Mouse (Mus musculus): ENCODE results near the gene Cdk12.

Cdk12 gene

GRCm38 (mm10) chr11:98318421-98319116, 115.7 kb downstream of the Cdk12 start:
- no peak for DNase-seq

- no peak for DNase-seq
Measured at GRCm38 (mm10) chr11:98319120-98319519, 116.3 kb downstream of the Cdk12 start.

GRCm38 (mm10) chr11:98319544-98319943, 116.7 kb downstream of the Cdk12 start:
- no peak for DNase-seq

- DNase-seq, result no peak
Measured at GRCm38 (mm10) chr11:98319944-98320343, 117.1 kb downstream of the Cdk12 start.

DNA sequence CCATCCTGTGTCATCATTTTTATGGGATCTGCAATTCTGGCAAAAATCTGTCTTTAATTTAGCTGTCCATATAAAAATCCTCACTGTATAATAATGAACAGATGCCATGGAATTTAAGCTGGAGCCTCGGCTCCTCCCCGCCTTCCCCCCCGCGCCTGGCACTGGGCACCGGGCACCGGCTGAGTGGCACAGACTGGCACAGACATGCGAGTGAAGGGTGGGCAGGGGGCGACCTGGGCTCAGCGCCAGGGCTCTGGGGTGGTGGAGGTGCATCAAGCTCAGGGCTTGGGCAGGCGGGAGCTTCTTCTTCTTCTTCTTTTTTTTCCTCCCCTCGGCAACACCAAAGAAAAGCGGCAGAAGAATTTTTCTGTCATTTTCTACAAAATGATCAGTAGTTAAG, 117.5 kb downstream of the Cdk12 start:
- no peak for DNase-seq

- DNase-seq, result no peak
Measured at GRCm38 (mm10) chr11:98320806-98321676, 118.2 kb downstream of the Cdk12 start.

GRCm38 (mm10) chr11:98321677-98322003, 118.8 kb downstream of the Cdk12 start:
- DNase-seq, result no peak

GRCm38 (mm10) chr11:98322159-98322558, 119.3 kb downstream of the Cdk12 start:
- no peak for DNase-seq

DNA sequence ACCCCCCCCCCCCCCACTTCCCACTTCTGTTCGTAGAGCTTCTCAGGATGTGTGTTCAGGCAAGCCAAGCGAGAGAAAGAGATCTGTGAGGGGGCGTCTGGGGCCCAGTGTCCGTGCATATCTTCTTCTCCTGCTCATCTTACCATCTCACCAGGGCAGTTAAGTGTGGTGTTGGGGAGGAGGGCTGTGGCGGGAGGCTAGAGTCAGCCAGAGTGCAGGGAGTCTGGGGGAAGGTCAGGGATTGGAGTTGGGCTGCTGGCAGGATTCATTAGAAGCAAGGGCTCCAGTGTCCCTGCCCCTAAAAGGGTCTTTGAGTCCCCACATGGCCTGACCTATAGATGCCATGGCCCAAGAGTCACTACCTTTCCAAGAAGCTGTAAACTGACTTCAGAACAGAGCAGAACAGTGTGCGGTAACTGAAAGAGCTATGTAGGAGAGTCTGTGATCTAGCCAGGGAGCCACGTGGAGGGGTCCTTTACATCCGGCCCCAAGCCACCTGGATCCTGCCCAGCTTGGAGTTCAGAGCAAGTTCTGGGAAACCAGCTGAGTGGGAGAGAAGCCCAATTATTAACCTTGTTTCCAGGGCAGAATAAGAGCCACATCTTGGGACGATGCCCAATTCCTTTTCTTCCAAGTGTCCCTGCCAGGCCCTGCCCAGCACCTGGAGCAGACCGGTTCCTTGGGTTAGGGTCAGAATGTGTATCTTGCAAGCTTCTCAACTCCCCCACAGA, 120.4 kb downstream of the Cdk12 start:
- no peak for DNase-seq

DNA sequence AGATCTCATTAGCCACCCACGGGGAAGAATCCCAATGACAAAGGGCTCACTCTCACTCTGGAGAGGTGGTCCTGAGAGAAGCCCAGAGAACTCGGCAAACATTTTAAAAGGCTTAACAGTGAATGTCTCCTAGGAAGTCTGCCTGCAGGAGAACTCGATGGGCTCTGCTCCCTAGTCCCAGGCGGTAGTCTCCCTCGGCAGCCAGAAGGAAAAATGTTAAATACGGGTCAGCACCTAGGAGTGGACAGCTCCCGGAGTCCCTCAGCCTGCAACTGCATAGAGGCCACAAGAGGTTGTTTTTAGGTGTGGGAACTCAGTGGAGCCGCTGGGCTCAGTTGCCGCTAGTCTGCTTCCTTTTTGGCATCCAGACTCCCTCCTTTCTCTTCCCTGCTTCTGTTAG, 121.1 kb downstream of the Cdk12 start:
- no peak for DNase-seq

DNA sequence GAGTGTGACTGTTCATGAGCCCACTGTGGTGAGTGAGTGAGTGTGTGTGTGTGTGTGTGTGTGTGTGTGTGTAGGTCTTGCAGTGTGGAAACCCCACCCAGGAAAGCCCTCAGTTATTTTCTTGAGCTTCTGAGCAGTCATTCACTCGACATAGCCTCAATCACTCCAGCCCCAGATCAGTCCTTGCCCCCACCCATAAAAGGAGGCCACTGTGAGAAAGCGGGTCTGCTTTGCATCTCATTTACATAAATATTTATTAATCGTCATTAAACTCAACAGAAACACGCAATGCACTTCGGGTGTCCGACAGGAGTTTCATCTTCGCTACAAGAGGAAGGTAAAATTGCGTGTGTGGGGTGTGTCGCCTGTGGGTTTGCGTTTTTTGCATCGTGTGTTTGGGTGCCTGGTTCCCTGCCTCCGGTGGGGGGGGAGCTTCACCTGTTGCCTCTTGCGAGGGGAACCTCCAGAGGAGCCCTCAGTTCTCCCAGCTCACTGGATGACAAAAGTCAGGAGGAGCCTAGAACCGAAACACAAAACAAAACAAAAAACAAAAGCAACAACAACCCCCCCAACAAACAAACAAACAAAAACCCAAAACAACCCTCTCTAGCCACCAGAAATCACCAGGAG, 122.4 kb downstream of the Cdk12 start:
- DNase-seq, result no peak

DNA sequence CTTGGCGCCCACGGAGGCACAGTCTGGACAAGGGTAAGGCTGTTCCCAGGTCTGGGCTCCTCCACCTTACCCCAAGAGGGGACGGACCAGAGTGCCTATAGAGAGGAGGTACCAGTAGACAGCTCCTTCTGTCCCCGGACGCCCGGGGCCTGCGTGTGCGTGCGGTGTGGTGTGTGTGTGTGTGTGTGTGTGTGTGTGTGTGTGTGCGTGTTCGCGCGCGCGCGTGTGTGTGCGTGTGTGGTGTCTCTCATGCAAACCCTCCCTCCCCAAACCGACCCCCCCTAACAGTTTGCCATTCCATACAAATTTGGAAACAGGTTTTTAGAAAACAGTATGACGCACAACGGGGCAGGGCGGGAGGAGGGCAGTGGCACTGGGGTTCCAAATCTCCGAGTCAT, 123.0 kb downstream of the Cdk12 start:
- DNase-seq, result no peak

DNA sequence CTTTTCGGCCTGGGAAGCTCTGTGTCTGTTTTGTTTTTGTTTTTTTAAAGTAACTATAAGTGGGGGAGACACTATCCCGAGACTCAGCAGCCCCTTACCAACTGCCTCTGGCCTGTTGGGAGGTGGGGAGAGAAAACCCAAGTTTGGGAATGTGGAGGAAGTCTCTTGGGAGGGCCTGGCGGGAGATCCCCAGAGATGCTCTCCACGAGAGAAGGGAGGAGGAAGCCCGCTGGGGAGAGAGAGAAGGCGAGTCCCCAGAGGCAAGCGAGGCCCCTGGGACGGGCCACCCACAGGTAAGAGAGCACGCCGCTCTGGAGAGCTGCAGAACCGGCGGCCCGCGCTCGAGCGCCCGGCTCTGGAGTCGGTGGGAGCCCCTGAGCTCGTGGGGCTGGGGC, 123.9 kb downstream of the Cdk12 start:
- no peak for DNase-seq

GRCm38 (mm10) chr11:98327136-98328030, 124.5 kb downstream of the Cdk12 start:
- no peak for DNase-seq

DNA sequence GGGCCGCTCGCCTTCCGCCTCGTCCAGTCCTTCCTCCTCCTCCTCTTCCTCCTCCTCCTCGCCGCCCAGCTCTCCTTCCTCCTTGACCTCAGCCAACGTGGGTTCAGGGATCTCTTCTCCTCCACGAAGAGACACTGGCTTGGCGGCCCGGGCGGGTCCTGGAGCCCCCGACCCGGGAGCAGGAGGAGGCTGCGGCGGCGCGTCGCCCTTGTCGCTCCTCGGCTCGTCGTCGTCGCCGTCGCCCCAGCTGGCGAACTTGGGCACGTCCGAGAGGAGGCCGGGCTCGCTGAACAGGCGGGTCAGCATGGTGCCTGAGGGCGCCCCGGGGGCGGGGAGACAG, 125.1 kb downstream of the Cdk12 start:
- DNase-seq, result no peak
